Mouse (Mus musculus) lung, postnatal 25 days (tissue): ENCODE data around the gene Rpp14.
"Not testable (repeated sequence)": the region's sequence is repeated elsewhere in the genome, so short reads cannot be mapped to it uniquely, and the experiment has no call there.

ENCODE experiments used
- DNase-seq: peaks from one replicate; pipeline ENCODE4 v3.0.0; 2022; ENCODE audit warnings: low spot score

Rpp14 gene

GRCm38 (mm10) chr14:8114756-8115155 is 34.6 kb downstream of the Rpp14 start:
- DNase-seq = no peak

- DNase-seq = no peak
Measured at GRCm38 (mm10) chr14:8115772-8116171, 35.6 kb downstream of the Rpp14 start.

- DNase-seq = no peak
Measured at GRCm38 (mm10) chr14:8117371-8117770, 37.2 kb downstream of the Rpp14 start.

DNA sequence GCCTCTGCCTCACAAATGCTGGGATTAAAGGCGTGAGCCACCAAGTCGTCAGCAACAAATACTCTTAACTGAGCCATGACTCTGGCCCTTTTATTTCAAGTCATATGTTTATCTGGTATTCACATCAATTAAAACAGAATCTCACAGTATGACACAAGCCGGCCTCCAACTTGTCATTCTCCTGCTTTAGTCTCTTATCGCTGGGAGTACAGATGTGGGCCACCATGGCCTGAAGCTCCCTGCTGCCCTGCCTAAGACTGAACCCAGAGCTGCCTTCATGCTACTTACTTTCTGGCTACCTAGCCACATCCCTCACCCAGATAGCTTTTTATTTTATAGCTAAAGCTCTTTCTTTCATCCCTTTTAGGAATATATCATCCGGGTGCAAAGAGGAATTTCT is 39.3 kb downstream of the Rpp14 start:
- no peak for DNase-seq

GRCm38 (mm10) chr14:8119904-8120303 is 39.7 kb downstream of the Rpp14 start:
- DNase-seq = no peak

GRCm38 (mm10) chr14:8123141-8123540 is 43.0 kb downstream of the Rpp14 start:
- DNase-seq = no peak

GRCm38 (mm10) chr14:8123611-8124010 is 43.4 kb downstream of the Rpp14 start:
- not testable (repeated sequence) for DNase-seq

GRCm38 (mm10) chr14:8124046-8124881 is 44.1 kb downstream of the Rpp14 start:
- no peak for DNase-seq

DNA sequence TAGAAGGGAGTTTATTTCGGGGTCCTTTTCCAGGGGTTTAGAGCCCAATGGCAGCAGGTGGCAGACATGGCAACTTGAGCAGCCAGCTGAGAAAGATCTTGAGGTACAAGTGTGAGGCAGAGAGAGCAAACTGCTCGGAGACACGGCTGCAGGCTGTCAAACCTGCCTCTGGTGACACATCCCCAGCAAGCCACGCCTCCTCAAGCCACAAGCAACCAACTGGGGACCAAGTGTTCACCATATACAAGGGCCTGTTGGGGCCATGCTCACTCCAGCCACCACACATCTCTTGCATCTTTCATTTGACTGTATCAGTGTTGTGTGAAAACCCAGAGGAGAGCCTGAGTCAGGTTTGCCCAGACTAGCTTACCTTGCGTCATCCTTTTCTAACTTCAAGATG is 47.8 kb downstream of the Rpp14 start:
- DNase-seq = no peak

- DNase-seq = no peak
Measured at GRCm38 (mm10) chr14:8132789-8133188, 52.6 kb downstream of the Rpp14 start.

GRCm38 (mm10) chr14:8134234-8134633 is 54.1 kb downstream of the Rpp14 start:
- no peak for DNase-seq

DNA sequence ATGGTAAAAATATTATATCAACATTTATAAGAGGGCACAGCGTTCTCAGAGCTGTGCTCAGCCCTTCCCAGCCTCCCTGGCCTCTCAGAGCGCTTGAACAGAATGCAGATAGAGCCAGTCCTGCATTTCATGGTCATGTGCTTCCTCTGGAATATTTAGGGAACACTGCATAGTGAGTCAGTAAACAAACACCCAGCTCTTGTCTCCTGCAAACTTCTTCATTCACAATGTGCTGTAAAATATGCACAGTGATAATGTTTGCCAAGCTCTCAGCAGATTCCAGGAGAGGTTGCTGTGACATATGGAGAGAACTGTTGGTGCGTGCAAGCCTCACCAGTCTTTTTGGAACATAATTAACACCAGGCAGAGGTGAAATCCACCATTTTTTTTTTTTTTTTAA is 55.0 kb downstream of the Rpp14 start:
- peak; percentile 55 for DNase-seq

DNA sequence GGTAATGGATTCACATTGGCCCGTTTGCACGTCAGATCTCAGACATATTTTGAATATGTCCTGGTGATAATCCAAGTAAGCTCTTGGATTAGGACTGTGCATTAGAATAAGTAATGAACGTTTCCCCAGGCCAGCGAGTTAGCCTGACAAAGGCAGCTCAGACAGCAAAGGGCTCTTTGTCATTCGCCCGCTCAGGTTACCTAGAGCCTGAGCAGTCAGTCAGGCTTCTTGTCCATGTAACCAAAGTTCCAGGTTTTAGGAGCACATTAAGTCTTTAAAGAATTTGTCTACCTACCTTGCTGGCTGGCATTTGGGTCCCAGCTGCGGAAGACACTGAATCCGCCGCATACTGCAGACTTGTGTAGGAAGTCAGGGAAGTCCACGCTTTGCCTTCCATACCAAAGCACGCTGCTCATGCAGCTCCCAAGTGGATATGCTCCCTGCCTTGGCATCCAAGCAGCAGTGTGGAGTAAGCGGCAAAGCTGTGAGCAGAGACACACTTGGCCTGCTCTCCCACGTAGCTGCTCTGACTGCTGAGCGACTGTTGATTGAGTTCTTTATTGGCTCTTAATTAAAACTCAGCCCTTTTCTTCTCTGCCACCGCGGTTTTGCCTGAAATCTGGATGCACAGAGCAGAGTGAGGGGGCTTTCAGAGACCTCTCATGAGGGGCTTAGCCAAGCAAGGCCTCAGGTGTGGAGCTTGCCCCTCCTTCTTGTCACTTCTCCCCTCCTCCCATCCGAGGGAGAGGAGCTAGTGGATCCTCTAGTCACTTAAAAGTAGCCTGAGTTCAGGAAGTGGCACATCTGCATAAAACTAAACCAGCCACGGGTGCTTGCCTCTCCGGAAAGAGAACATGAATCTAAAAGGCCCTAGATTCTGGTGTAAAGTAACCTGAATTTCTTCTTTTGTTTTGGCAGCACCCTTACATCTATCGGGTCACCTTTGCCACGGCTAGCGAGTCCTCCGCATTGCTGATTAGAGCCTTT is 59.9 kb downstream of the Rpp14 start:
- DNase-seq = no peak

GRCm38 (mm10) chr14:8141131-8141530 is 61.0 kb downstream of the Rpp14 start:
- DNase-seq = no peak
